ENCODE assay signal across 20 mouse cellular contexts in the genomic region with DNA sequence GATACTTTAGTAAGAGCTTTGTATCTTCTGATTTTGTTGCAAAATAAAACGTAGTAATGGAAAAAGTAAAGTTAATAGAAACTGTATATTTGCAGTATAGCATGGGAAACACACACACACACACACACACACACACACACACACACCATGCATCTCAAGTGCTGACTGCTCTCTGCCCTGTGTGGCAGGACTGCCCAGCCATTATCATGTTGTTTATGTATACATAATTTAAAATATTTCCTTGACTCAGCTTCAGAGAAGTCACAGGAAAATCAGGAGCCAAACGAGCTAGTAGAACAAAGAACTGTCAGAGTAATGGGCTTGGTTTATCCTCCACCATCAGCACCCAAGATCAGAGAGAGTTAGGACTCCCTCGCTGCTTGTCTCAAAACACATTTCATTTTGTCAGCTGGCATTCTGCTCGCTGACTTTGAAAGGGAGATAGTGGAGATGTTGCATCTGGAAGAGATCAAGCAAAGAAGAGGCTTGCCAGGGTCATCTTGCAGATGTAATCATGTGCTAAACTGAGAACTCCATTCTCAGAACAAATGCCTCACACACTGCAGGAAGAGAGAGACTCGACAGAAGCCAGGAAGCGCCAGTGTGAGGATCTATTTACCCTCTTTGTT. TPM values are rescaled to one million over a fixed set of nuclear protein-coding genes. Genes with fewer than 3 reads are reported as not detected.
A peak's percentile ranks its signal among the peaks of the same experiment; 100 is the strongest.
DNase-seq lines count a peak whose midpoint lies in the region; ATAC-seq lines count a peak whose summit lies in the region.
"Had no signal": no experiment of that assay in that cellular context is flagged by ENCODE, and none has a peak within 500 bp of the region (broad histone marks: within the 10 kb centered on the region; RNA-seq: fewer than 3 reads in every experiment).

No protein-coding gene starts in this region.

- H3K27ac ChIP-seq in embryonic facial prominence, embryonic 14.5 days (replicated peaks; ENCODE audit: low read depth, low read length), result no peak overlapping the region
- no peak overlapping the region for H3K27ac ChIP-seq in embryonic facial prominence, embryonic 10.5 days (replicated peaks)
- H3K27ac ChIP-seq: heart, embryonic 15.5 days; hindbrain, embryonic 10.5 days; kidney, embryonic 15.5 days; liver, embryonic 12.5 days; neural tube, embryonic 13.5 days; stomach, embryonic 15.5 days had no signal

- H3K4me1 ChIP-seq in embryonic facial prominence, embryonic 14.5 days (ENCODE audit: control insufficient read depth, insufficient read depth, low read length), result 0 out of 2 replicates have a peak, but pooled peaks cover 8% of the 10 kb centered on the region
- H3K4me1 ChIP-seq in embryonic facial prominence, embryonic 10.5 days, result peaks cover 11% of the 10 kb centered on the region; the same call in 1 of the 2 replicates
- H3K4me1 ChIP-seq: hindbrain, embryonic 10.5 days; kidney, embryonic 15.5 days; neural tube, embryonic 13.5 days; stomach, embryonic 15.5 days had no signal

- no peak overlapping the region for H3K4me2 ChIP-seq in embryonic facial prominence, embryonic 14.5 days (ENCODE audit: low read depth, low read length)
- H3K4me2 ChIP-seq: heart, embryonic 15.5 days; kidney, embryonic 15.5 days; liver, embryonic 12.5 days; neural tube, embryonic 13.5 days; stomach, embryonic 15.5 days had no signal

- peak; percentile 56 for DNase-seq in embryonic facial prominence, embryonic 14.5 days (ENCODE audit: low spot score)
- no peak for DNase-seq in embryonic facial prominence, embryonic 10.5 days (ENCODE audit: low spot score)
- peak; percentile 52 for DNase-seq in MN1 (ENCODE audit: low spot score)
- peak; percentile 30 for DNase-seq in gastrocnemius, postnatal 14 days
- DNase-seq in lung, postnatal 36 days, result peak; percentile 82
- no peak for DNase-seq in right cerebral cortex, postnatal 14 days
- no peak for DNase-seq in layer of hippocampus, postnatal 10 days (ENCODE audit: low spot score in 2 of 2)
- no peak for DNase-seq in frontal cortex, adult 2 months (ENCODE audit: extremely low spot score in 1 of 2, low spot score in 1 of 2)
- DNase-seq: cerebellum, adult 11-12 months; forebrain, postnatal 0 days; thymus, postnatal 25 days had no signal

- H3K4me3 ChIP-seq in embryonic facial prominence, embryonic 14.5 days (ENCODE audit: low read depth, low read length), result no peak overlapping the region
- no peak overlapping the region for H3K4me3 ChIP-seq in embryonic facial prominence, embryonic 10.5 days
- H3K4me3 ChIP-seq: erythroblast, embryonic 14.5 days; heart, embryonic 15.5 days; hindbrain, embryonic 10.5 days; kidney, embryonic 15.5 days; liver, embryonic 12.5 days; neural tube, embryonic 13.5 days; stomach, embryonic 15.5 days had no signal

- WGBS in embryonic facial prominence, embryonic 14.5 days, result 27% methylated on average over 6 of the region's 6 CpGs
- WGBS in embryonic facial prominence, embryonic 10.5 days, result 40% methylated on average over 6 of the region's 6 CpGs

- no peak overlapping the region for H3K9ac ChIP-seq in embryonic facial prominence, embryonic 14.5 days (ENCODE audit: low read depth, low read length)
- H3K9ac ChIP-seq: forebrain, postnatal 0 days; heart, embryonic 15.5 days; kidney, embryonic 15.5 days; liver, embryonic 12.5 days; neural tube, embryonic 13.5 days; stomach, embryonic 15.5 days had no signal

- H3K36me3 ChIP-seq in embryonic facial prominence, embryonic 14.5 days (ENCODE audit: control insufficient read depth, insufficient read depth, low read length), result no peaks in the 10 kb centered on the region
- no peaks in the 10 kb centered on the region for H3K36me3 ChIP-seq in embryonic facial prominence, embryonic 10.5 days (replicated peaks)
- H3K36me3 ChIP-seq: heart, embryonic 15.5 days; hindbrain, embryonic 10.5 days; kidney, embryonic 15.5 days; liver, embryonic 12.5 days; neural tube, embryonic 13.5 days; stomach, embryonic 15.5 days had no signal

- no peaks in the 10 kb centered on the region for H3K27me3 ChIP-seq in embryonic facial prominence, embryonic 14.5 days (replicated peaks; ENCODE audit: control insufficient read depth, insufficient read depth, low read length)
- H3K27me3 ChIP-seq in embryonic facial prominence, embryonic 10.5 days (replicated peaks; ENCODE audit: low read depth, poor library complexity, severe bottlenecking), result no peaks in the 10 kb centered on the region
- H3K27me3 ChIP-seq: heart, embryonic 15.5 days; kidney, embryonic 15.5 days; liver, embryonic 12.5 days; stomach, embryonic 15.5 days had no signal

- no peak for ATAC-seq in embryonic facial prominence, embryonic 14.5 days (ENCODE audit: low read depth)
- ATAC-seq: forebrain, postnatal 0 days; inflammation-experienced regulatory T-cells, adult 6 months; liver, embryonic 12.5 days had no signal

- H3K9me3 ChIP-seq in embryonic facial prominence, embryonic 14.5 days (ENCODE audit: control insufficient read depth, low read length), result no peaks in the 10 kb centered on the region
- no peaks in the 10 kb centered on the region for H3K9me3 ChIP-seq in embryonic facial prominence, embryonic 10.5 days
- H3K9me3 ChIP-seq: heart, embryonic 15.5 days; hindbrain, embryonic 10.5 days; kidney, embryonic 15.5 days; liver, embryonic 12.5 days; neural tube, embryonic 13.5 days; stomach, embryonic 15.5 days had no signal

- intact Hi-C loops in gastrocnemius, postnatal 14 days (cut with DNase I; ENCODE audit: low total_unique reads), result no loop called here

RNA-seq across cellular contexts. Expression of a gene that starts 7.2 kb away (rescaled TPM):
- 2.9 and 3.9 TPM in 2 replicates for polyA plus RNA-seq in embryonic facial prominence, embryonic 14.5 days (2014; fragmentation: Nextera tagmentation; extraction: Ambion mirVana)
- 4.0 TPM in 2 replicates for polyA plus RNA-seq in embryonic facial prominence, embryonic 10.5 days (2016; fragmentation: Nextera tagmentation; extraction: Ambion mirVana)
- total RNA-seq in gastrocnemius, postnatal 14 days (2021), result under 1 TPM in 1 of 2 experiments, not detected in 1; 0.37 TPM
- 10 to 100 TPM; 15.3 to 16.9 TPM for total RNA-seq in layer of hippocampus, postnatal 10 days (2021)
- 16.1 and 17.6 TPM in 2 replicates for polyA plus RNA-seq in frontal cortex, adult 2 months (2012; rRNA removed)
- total RNA-seq: granulocyte monocyte progenitor cell, adult 5-6 weeks had no signal
- polyA plus RNA-seq: erythroblast, embryonic 14.5 days; inflammation-experienced regulatory T-cells, adult 6 months had no signal

Comparison
In these comparisons a context has a peak if more than half of its experiments do, and no peak if none do; other contexts are left out.
1. DNase-seq: peak in embryonic facial prominence, embryonic 14.5 days (single experiment), MN1 (single experiment), gastrocnemius, postnatal 14 days (single experiment) and lung, postnatal 36 days (single experiment); none in embryonic facial prominence, embryonic 10.5 days (single experiment), right cerebral cortex, postnatal 14 days (single experiment), layer of hippocampus, postnatal 10 days (0 of 2) and frontal cortex, adult 2 months (0 of 2).